Mouse (Mus musculus): ENCODE results near the gene Hk1.

DNA sequence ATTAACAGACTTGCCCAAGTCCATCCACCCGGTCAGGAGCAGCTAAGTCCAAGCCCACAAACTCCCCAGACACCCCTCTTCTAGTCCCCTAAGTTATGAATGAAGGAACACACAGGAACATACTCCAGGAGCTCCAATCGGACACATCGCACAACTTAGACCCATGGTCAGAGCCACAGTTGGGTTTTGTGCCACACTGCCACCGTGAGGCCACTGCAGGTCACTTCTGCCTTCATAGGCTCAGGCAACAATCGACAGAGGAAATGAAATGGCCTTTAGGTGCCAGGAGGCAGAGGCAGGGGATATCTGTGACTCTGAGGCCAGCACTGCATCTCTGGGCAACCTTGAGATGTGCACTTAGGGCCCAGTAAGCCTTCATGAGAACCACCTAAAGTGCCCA lies 31.2 kb upstream of the Hk1 start:
- peak; percentile 95 for TF ChIP-seq CTCF (IDR thresholded peaks at IDR 0.05; ENCODE audit: borderline replicate concordance, insufficient read depth, low read length)
- TF ChIP-seq POLR2A (IDR thresholded peaks at IDR 0.05; ENCODE audit: low read depth, low read length) = no peak

All from embryonic fibroblast, embryonic 13.5 days (primary cell).